Mouse (Mus musculus) lung, postnatal 36 days (tissue): ENCODE data around the gene Morn1.
A peak's percentile ranks its signal among the peaks of the same experiment; 100 is the strongest.

Source experiments
- DNase-seq: peaks from one replicate; pipeline ENCODE4 v3.0.0; 2022; ENCODE audit warnings: mixed read lengths

The Morn1 gene

DNA sequence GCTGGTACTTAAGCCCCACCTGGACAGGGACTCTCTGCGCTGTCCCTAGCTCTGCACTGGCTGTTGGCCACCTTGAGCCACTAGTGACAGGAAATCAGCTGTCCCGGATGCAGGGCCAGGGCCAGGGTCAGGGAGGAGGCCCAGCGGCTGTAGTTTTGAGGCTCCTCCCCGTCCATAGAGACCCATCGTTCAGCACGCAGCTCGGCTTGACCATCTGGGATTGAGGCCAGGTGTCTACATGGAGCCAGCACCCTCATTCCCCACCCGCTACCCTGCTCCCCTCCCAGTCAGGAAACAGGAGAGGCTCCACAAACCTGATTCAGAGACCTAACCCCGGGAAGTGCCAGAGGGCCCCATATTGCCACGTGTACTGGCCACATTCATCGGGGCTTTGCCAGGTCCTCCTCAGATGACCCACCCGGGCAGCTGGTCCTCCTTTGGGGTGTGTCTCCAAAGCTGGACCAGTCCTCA lies 54.5 kb downstream of the Morn1 start:
- DNase-seq, result peak; percentile 81

DNA sequence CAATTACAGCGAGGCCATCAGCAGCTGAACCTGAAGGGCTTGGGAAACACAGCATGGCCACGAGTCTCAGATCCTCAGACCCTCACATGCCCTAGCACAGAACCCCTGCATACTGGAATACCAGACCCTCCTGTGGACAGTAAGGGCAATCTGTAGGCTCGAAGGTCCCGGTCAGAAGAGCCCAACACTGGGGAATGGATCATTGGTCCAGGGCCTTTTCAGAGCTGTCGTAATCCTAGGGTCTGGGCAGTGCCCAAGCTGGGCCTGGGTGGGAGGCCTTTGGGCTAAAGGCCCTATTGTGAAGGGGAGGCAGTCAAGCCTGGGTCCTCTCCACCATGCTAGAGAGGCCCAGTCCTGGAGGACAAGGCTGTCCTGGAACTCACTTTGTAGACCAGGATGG lies 56.5 kb downstream of the Morn1 start:
- DNase-seq, result no peak

DNA sequence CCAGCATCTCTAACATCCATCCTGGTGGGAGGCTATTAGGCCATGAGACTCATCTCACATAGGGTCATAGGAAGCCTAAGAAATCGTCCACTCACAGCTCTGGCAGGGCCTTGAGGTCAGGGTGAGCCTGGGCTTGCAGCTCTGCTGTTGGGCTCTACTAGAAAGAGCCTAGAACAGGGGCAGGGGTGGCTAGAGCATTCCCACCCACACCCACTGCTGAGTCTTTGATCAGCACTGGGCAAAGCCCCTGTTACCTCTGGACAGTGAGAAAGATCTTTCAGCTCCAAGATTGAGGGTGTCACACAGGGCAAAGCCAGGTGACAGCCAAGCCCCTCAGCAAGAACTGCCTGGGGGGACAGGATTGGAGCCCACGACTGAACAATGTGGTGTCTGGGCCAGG lies 57.0 kb downstream of the Morn1 start:
- DNase-seq, result no peak

- DNase-seq, result peak; percentile 74
Measured at GRCm38 (mm10) chr4:155143871-155144502, 57.6 kb downstream of the Morn1 start.

DNA sequence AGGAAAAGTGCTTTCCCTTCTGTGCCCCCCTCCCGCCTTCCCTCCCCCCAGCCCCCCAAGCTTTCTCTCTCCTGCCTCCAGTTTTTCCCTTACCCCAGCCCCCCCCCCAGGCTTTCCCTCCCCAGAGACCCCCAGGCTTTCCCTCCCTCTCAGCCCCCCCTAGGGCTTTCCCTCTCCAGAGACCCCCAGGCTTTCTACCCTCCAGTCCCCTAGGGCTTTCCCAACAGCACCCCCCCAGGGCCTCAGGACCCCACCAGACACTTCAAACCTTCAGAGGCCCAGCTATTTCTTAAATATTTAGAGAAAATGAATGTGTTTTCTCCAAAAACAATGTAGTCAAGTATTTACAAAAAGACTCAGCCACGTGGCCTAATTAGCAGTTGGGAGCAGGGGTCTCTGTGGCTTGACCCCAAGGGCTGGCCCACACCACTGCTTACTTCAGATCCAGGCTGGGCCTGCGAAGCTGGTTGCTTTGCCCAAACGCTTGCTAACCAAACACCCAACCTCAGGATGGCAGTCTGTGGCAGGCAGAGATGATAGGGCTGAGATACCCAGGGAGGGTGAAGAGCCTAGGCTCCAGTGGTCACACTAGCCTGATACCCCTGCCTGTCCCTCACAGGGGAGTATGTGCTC lies 58.3 kb downstream of the Morn1 start:
- no peak for DNase-seq

DNA sequence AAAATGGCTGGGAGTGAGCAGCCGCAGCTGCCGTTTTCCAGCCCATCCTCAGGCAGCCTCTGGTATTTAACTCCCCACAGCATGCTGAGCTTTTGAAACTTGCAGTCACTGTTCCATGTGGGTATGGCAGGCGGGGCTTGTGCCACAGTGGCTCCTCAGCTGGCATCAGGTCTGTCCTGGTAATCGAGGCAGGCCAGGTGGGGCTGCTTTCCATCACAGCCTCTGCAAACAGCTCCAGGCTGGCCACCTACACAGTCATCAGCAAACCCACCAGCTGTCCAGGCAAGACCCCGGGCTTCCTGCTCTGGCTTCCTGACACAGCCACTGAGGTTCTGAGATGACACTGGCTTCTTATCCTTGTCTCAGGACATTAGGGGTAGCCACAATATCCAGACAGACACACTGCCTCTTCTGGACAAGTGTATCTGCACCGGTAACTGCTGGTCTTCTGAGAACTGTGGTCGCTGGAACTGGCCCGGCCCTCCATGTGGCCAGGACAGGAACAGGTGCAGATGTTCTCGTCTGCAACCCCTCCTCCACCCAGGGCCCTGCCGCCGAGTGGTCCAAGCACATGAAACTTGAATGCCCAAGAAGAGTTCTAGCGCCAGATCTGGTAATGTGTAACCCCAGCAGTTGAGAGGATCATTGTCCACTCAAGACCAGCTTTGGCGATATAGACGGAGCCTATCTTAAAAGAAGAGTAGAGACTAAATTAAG lies 59.9 kb downstream of the Morn1 start:
- DNase-seq, result no peak

DNA sequence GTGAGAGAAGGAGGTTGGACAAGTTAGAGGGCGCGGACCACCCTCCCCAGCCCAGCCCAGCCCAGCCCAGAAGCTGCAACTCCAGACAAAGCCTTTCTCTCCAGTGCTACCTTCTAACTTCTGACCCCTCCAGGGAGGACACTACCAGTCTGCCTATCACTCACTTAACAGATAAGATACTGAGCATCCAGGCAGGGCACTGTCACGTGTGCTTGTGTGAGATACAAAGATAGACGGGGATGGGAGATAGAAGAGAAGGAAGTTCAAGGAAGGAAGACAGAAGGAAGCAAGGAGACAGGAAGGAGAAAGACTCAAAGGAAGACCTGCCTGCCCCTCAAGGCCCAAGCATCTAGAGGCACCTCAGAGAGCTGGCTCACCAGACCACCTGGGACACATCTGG lies 62.1 kb downstream of the Morn1 start:
- no peak for DNase-seq

DNA sequence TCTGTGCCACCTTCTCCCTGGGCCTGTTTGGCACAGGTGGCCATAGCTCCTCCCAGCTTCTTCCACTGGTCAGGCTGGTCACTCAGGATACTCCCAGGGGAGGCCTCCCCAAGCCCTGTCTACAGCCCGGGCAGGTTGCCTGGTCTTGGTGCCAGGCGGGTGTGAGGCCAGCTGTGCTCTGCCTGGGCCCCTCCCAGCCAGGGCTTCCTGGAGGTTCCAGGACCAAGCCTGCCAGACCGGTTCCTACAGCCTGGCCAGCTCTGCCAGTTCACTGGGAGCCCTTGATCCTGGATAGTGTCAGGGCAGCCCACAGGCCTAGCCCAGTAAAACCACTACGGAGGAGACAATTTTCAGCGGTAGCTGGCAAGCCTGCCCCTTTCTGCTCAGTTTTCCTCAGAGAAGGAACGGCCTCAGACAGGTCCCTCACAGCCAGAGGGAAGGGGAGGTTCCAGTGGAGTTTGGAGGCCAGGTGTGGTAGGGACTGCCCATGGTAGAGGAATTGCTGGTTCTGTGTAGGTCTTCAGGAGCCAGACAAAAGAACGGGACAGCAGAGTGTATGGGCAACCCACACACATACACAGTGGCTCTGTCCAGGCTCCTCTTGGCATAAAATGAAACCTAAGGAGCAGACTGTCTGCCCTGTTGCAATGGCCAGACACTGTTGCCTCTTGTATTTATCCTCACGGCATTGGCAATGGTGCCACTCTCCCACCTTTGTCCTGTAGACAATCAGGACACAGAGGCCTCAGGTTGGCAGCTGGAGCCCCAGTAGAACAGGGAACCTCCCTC lies 62.7 kb downstream of the Morn1 start:
- peak; percentile 93 for DNase-seq

- no peak for DNase-seq
Measured at GRCm38 (mm10) chr4:155149941-155150275, 63.5 kb downstream of the Morn1 start.

DNA sequence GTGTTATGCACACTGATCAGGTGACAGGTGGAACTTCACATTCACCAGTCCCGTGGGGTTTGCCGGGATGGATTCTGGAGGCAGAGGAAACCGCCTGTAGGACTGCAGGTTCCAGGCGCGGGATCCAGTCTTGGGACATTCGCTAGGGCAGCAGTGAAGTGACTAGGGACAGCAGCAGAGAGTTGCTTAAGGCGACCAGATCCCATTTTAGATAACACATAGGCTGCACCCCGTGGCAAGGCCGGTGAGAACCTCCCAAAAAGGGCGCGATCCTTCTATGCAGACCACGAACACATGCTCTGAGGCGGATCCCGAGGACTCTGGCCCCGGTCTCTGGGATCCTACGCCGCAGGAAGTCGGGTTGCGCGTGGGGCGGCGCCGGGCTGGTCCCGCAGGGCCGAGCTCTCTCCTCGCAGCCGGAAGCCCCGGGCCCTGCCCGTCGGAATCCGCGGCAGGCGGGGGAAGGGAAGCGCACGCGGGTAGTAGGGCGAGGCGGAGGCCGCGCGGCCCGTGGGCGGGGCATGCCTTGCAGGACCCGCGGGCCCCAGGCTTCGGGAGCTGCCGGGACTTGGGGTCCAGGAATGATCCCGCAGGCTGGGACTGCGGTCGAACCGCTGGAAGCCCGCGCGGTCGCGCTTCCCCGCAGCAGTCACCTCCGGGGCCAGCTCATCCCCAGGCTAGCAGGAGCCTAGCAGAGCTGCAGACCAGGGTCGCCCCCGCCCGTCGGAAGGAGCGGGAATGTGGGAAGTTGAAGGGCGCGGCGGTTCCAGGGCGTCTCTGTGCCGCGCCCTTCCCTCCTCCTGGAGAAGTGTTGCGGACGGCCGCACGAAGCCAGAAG lies 64.1 kb downstream of the Morn1 start:
- peak; percentile 95 for DNase-seq

DNA sequence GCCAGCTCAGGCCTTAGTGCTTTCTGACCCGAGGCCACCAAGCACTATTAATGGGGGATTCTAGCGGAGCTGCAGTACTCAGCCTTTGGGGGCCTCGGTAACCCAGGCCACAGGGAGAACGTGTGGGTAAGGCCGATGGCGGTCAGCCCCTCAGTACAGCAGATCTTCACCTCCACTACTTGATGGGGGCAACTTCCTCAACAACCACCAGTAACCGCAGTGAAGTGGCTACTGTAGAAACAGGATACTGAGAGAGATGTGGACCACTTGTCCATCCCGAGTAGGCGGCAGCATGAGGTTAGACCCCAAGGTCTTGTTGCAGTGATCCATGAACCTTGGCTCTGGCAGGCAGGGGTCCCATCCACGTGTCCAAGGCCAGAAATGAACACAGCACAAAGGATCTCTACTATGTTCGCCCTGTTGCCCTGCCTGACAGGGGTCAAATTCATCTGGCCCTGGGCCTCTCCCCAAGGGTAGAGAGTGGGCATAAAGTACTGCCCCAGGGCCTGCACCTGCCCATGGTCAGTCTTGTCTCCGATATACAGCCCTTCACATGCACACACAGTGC lies 64.9 kb downstream of the Morn1 start:
- no peak for DNase-seq

- no peak for DNase-seq
Measured at GRCm38 (mm10) chr4:155151845-155152244, 65.5 kb downstream of the Morn1 start.

GRCm38 (mm10) chr4:155152476-155152875 lies 66.1 kb downstream of the Morn1 start:
- DNase-seq, result no peak

GRCm38 (mm10) chr4:155153389-155154072 lies 67.2 kb downstream of the Morn1 start:
- DNase-seq, result no peak

DNA sequence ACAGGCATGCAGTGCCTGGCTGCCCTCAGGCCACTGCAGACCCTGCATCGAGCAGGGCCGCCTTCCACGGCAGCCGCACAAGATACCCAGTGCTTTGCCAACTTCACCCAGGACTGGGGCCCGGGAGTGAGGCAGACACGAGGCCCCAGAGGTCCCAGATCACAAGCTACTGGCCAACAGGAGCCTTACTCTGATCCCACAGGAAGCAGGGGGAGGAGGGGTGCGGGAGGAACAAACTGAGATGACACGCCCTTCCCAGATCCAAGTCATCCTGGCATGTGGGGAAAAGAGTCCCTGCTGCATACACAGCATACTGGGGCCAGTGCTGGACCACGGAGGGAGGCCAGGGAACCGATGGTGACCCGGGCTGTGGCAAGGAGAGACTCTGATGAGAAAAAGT lies 68.6 kb downstream of the Morn1 start:
- peak; percentile 85 for DNase-seq

GRCm38 (mm10) chr4:155156734-155157133 lies 70.4 kb downstream of the Morn1 start:
- no peak for DNase-seq

GRCm38 (mm10) chr4:155157871-155158542 lies 71.6 kb downstream of the Morn1 start:
- no peak for DNase-seq

GRCm38 (mm10) chr4:155158543-155158917 lies 72.2 kb downstream of the Morn1 start:
- no peak for DNase-seq

DNA sequence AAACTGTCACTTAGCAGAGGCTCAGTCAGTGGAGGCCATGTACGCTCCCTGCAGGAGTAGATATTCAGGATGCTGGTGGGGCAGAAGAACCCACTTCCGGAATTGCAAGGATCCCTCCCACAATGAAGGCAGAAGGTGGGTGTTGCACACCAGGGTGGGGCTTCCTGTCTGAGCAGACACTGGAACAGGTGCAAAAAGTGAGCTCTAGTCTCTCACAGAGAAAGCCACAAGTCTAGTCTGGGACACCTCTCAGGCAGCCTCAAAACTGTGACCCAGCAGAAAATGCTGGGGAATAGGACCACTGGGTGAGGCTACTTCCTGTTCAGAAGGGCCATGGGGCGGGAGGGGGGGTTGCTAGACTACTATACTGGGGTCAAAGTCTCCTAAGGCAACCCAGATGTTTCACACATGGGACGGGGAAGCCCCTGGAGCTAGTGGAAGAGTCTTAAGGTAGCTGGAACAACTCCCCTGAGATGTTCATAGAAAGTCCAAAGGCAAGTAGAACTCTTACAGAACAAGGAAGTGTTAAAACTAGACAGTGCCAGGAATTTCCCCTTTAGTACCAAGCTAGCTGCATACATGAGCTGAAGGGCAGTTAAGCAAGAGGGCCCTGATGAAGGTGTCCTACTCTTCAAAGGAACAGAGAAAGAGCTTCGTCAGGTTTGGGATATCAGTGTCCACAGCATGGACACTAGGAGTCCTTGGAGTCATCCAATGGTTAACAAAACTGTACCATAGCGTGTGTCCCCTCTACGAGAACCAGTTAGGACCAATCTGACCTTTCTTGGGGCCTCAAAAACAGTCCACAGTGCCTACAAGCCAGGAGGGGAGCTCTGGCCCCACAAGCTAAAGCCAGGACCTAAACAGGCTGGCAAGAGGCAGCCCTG lies 76.3 kb downstream of the Morn1 start:
- peak; percentile 64 for DNase-seq

DNA sequence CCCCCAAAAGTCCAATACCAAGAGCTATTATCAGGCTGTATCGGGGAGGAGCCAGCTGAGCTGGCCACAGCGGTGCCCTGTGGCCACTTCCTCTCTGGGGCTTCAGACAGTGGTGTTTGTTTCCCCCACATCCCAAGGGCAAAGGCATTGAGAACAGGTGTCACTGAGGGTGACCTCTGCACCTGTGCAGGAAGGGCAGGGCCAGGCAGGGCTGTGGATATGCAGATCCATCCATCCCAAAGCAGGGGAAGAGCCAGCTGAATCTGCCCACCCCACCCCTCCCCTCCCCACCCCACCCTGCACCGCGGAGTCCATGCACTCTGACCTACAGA lies 76.9 kb downstream of the Morn1 start:
- peak; percentile 44 for DNase-seq
